Mouse (Mus musculus): ENCODE measurements at regions not wholly inside any gene's neighbourhood (a gene's known extent, or its start where the extent isn't known, plus 50 kb on each side); places are given as distances from the start of the nearest gene placed in this dataset.

DNA sequence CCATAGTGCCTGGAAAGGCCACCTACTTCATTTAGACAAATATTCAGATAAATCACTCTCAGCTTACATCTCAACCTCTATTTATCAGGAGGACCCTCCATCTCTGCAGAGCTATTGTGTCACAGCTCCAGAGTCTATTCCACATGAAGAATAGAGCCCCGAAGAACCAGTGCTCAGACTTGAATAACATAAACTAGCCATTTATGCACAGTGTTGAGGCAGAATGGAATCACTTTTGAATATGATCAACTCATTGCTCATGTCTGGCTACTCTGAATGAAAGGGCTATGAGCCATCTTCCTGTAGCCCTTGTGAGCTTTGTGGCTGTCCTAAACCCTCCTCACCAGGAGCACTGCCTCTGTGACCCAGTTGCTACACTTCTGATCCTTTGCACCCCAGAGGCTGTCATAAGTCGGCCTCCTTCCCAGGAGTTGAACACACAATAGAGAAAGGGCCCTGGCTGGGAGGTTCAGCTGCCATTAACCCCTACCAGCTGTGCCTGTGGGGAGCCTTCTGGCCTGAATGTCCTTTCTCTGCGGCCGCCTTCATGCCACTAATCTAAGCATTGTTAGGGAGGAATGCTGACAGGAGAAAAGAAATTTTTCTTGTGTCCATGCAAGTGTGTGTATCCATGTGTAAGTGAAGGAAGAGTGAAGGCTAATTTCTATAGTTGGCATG lies 195.5 kb upstream of the Sp8 start:
- Histone ChIP-seq H3K36me3 (no peaks in the 10 kb centered on the region), H3K27me3 (no peaks in the 10 kb centered on the region), H3K4me1 (replicated peaks) (peaks cover 11% of the 10 kb centered on the region), H3K27ac (no peak overlapping the region), H3K4me3 (replicated peaks) (no peak overlapping the region), H3K9me3 (no peaks in the 10 kb centered on the region), H3K9ac (replicated peaks) (no peak overlapping the region), H3K4me2 (no peak overlapping the region)
- 40% methylated on average over 4 of the region's 4 CpGs for WGBS
- ATAC-seq (ENCODE audit: insufficient number of reproducible peaks, insufficient read depth, low FRiP score, low TSS enrichment, low read depth), result no peak

DNA sequence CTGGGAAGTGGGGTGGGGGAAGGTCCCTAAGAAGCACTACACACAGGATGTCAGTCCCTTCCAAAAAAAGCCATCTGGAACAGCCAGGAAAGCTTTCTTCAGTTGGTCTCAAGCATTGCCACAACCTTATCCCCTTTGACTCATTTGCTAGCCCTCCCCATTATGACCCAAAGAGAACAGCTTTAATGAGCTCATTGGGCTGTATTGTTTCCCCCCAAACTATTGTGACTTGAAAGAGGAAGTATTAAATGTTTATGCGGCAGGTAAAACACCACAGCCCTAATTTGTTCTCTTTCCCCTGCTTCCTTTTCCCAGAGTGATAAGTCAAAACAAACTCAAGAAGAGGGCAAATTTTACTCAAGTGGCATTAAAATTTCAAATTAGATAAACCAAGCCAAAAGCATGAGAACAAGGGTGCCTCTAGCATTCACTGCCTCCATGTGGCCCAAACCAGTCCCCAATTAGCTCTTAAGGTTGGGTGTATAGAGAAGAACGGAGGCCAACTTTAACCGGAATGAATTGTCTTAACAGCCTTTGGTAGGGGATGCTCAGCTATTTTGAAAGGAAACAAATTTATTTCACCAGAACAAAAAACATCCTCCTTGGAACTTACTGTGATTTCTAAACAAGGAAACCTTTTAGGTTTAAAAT lies 196.7 kb upstream of the Sp8 start:
- Histone ChIP-seq H3K9me3 (no peaks in the 10 kb centered on the region), H3K4me2 (no peak overlapping the region), H3K4me1 (replicated peaks) (peaks cover 11% of the 10 kb centered on the region), H3K27me3 (no peaks in the 10 kb centered on the region), H3K36me3 (no peaks in the 10 kb centered on the region), H3K27ac (no peak overlapping the region), H3K4me3 (replicated peaks) (no peak overlapping the region), H3K9ac (replicated peaks) (no peak overlapping the region)
- ATAC-seq (ENCODE audit: insufficient number of reproducible peaks, insufficient read depth, low FRiP score, low TSS enrichment, low read depth), result no peak
- 56% methylated on average over 3 of the region's 3 CpGs for WGBS

- no peak overlapping the region for H3K9ac ChIP-seq (replicated peaks)
- H3K4me2 ChIP-seq, result no peak overlapping the region
- H3K27ac ChIP-seq, result no peak overlapping the region
- H3K27me3 ChIP-seq, result no peaks in the 10 kb centered on the region
- no peaks in the 10 kb centered on the region for H3K36me3 ChIP-seq
- no peaks in the 10 kb centered on the region for H3K9me3 ChIP-seq
- no peak overlapping the region for H3K4me3 ChIP-seq (replicated peaks)
- ATAC-seq (ENCODE audit: insufficient number of reproducible peaks, insufficient read depth, low FRiP score, low TSS enrichment, low read depth), result no peak
- peaks cover 11% of the 10 kb centered on the region for H3K4me1 ChIP-seq (replicated peaks)
These were observed 197.5 kb upstream of the Sp8 start for GRCm38 (mm10) chr12:118648673-118649072.

DNA sequence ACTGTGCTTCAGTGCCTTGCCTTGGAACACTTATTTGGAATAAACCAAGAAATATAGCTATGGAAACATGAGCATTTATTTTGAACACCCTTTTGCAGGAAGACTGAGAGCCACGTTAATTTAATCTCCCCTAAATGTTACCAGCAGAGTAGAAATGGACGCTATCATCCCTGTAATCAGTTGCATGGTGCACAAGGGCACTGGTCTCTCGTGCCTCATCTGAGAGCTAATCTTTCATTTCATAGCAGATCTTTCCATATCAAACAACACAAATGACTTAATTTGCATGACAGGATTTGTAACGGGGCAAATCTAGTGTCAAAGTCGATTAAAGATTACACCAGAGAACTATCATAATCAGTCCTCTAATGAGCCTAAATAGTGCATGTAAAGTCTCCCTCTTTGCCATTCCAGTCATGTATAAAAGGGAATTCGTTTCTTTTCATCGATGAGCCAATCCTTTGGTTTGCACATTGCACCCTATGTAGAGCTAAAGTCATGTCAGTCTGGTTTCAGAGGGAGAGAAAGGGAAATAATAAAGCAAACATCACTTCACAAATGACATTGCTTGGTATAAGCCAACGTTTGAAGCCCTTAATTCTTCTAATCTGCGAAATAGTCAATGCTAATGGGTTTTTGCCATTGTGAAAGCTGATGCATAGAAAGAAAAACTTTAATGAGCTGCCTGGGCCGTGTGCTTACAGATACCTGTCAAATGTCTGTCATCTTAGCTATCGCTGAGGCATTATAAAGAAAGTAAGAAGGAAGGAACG lies 198.7 kb upstream of the Sp8 start:
- Histone ChIP-seq H3K27ac (no peak overlapping the region), H3K4me3 (replicated peaks) (no peak overlapping the region), H3K4me1 (replicated peaks) (peaks cover 11% of the 10 kb centered on the region), H3K27me3 (no peaks in the 10 kb centered on the region), H3K9ac (replicated peaks) (no peak overlapping the region), H3K36me3 (no peaks in the 10 kb centered on the region), H3K9me3 (no peaks in the 10 kb centered on the region), H3K4me2 (no peak overlapping the region)
- no peak for ATAC-seq (ENCODE audit: insufficient number of reproducible peaks, insufficient read depth, low FRiP score, low TSS enrichment, low read depth)
- WGBS, result 86% methylated on average over 12 of the region's 12 CpGs

DNA sequence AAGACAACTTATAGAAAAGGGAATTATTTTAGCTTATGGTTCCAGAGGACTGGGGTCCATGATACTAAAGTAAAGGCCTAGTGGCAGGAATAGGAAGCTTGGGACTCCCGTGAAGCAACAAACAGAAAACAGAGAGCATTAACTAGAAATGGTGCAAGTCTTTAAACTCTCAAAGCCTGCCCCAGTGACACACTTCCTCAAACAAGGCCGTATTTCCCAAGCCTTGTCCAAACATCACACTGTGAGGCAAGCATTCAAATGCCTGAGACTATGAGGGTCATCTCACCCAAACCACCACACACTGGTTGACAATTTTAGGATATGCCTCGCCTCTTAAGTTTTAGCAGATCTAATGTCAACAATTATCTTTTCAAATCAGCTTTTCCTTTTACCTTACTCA lies 205.2 kb upstream of the Sp8 start:
- Histone ChIP-seq H3K27me3 (no peaks in the 10 kb centered on the region), H3K4me1 (replicated peaks) (no peaks in the 10 kb centered on the region), H3K4me2 (no peak overlapping the region), H3K36me3 (no peaks in the 10 kb centered on the region), H3K27ac (no peak overlapping the region), H3K9ac (replicated peaks) (no peak overlapping the region), H3K9me3 (no peaks in the 10 kb centered on the region), H3K4me3 (replicated peaks) (no peak overlapping the region)
- WGBS, result 86% methylated on average over 3 of the region's 3 CpGs
- ATAC-seq (ENCODE audit: insufficient number of reproducible peaks, insufficient read depth, low FRiP score, low TSS enrichment, low read depth), result no peak

- Histone ChIP-seq H3K27ac (no peak overlapping the region), H3K36me3 (no peaks in the 10 kb centered on the region), H3K9ac (replicated peaks) (no peak overlapping the region), H3K4me1 (replicated peaks) (no peaks in the 10 kb centered on the region), H3K27me3 (no peaks in the 10 kb centered on the region), H3K4me3 (replicated peaks) (no peak overlapping the region), H3K9me3 (no peaks in the 10 kb centered on the region), H3K4me2 (no peak overlapping the region)
- 48% methylated on average over 4 of the region's 4 CpGs for WGBS
- no peak for ATAC-seq (ENCODE audit: insufficient number of reproducible peaks, insufficient read depth, low FRiP score, low TSS enrichment, low read depth)
These were observed 208.9 kb upstream of the Sp8 start for GRCm38 (mm10) chr12:118637214-118637613.

- H3K4me2 ChIP-seq, result no peak overlapping the region
- no peak for ATAC-seq (ENCODE audit: insufficient number of reproducible peaks, insufficient read depth, low FRiP score, low TSS enrichment, low read depth)
- 61% methylated on average over 1 of the region's 1 CpGs for WGBS
- H3K9me3 ChIP-seq, result no peaks in the 10 kb centered on the region
- H3K36me3 ChIP-seq, result no peaks in the 10 kb centered on the region
- H3K27me3 ChIP-seq, result no peaks in the 10 kb centered on the region
- no peaks in the 10 kb centered on the region for H3K4me1 ChIP-seq (replicated peaks)
- no peak overlapping the region for H3K27ac ChIP-seq
- no peak overlapping the region for H3K9ac ChIP-seq (replicated peaks)
- H3K4me3 ChIP-seq (replicated peaks), result no peak overlapping the region
These were observed 210.7 kb upstream of the Sp8 start for GRCm38 (mm10) chr12:118635456-118635855.

GRCm38 (mm10) chr12:118630373-118630772 lies 215.8 kb upstream of the Sp8 start:
- ATAC-seq (ENCODE audit: insufficient number of reproducible peaks, insufficient read depth, low FRiP score, low TSS enrichment, low read depth), result no peak
- Histone ChIP-seq H3K9ac (replicated peaks) (no peak overlapping the region), H3K9me3 (no peaks in the 10 kb centered on the region), H3K27me3 (no peaks in the 10 kb centered on the region), H3K4me2 (no peak overlapping the region), H3K4me3 (replicated peaks) (no peak overlapping the region), H3K4me1 (replicated peaks) (no peaks in the 10 kb centered on the region), H3K27ac (no peak overlapping the region), H3K36me3 (no peaks in the 10 kb centered on the region)
- WGBS, result 46% methylated on average over 1 of the region's 1 CpGs

GRCm38 (mm10) chr12:118621697-118622485 lies 224.2 kb upstream of the Sp8 start:
- ATAC-seq (ENCODE audit: insufficient number of reproducible peaks, insufficient read depth, low FRiP score, low TSS enrichment, low read depth), result no peak
- no peaks in the 10 kb centered on the region for H3K9me3 ChIP-seq
- no peak overlapping the region for H3K27ac ChIP-seq
- H3K4me2 ChIP-seq, result no peak overlapping the region
- peaks cover 4% of the 10 kb centered on the region; the same call in 1 of the 2 replicates for H3K4me1 ChIP-seq (replicated peaks)
- no peak overlapping the region for H3K9ac ChIP-seq (replicated peaks)
- H3K4me3 ChIP-seq (replicated peaks), result no peak overlapping the region
- WGBS, result 50% methylated on average over 1 of the region's 1 CpGs
- H3K27me3 ChIP-seq, result no peaks in the 10 kb centered on the region
- H3K36me3 ChIP-seq, result no peaks in the 10 kb centered on the region

- no peak overlapping the region for H3K4me3 ChIP-seq (replicated peaks)
- no peak for ATAC-seq (ENCODE audit: insufficient number of reproducible peaks, insufficient read depth, low FRiP score, low TSS enrichment, low read depth)
These were observed 225.1 kb upstream of the Sp8 start for GRCm38 (mm10) chr12:118620847-118621636.

More at GRCm38 (mm10) chr12:118620847-118621636, 225.1 kb upstream of the Sp8 start:
- Histone ChIP-seq H3K36me3 (no peaks in the 10 kb centered on the region), H3K9ac (replicated peaks) (no peak overlapping the region), H3K4me2 (no peak overlapping the region), H3K4me1 (replicated peaks) (peaks cover 4% of the 10 kb centered on the region; the same call in 1 of the 2 replicates), H3K27ac (no peak overlapping the region), H3K9me3 (no peaks in the 10 kb centered on the region), H3K27me3 (no peaks in the 10 kb centered on the region)
- WGBS, result 50% methylated on average over 5 of the region's 5 CpGs

All from limb, embryonic 12.5 days (tissue).